Mouse (Mus musculus) cerebellum, adult (tissue): ENCODE data around the gene Rsu1.
"Not testable (repeated sequence)": the region's sequence is repeated elsewhere in the genome, so short reads cannot be mapped to it uniquely, and the experiment has no call there.

Experiments used
- ATAC-seq: cut with Nextera tagmentation; 2 replicates; pipeline ENCODE4 v1.9.2; 2017; ENCODE audit warnings: mild to moderate bottlenecking, moderate library complexity, mixed read lengths; ENCODE audit not compliant: insufficient number of reproducible peaks, low FRiP score, low TSS enrichment

Gene Rsu1

DNA sequence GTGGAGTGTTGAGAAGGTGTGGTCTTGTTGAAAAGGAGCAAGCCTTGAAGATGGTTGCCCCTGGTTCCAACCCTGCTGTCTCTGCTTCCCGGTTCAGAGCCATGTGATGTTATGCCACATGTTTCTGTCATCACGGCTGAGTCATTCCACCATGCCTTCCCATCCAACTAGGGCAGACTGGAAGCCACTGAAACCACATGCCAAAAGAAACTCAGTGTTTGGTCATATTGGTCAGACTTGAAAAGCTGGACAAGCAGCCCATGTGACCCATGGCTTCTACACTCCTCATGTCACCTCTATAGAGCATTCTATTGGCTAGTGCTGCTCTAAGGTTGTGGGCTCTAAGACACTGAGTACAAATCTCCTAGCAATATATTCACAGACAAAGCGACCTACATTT is 41.5 kb downstream of the Rsu1 start:
- no peak for ATAC-seq

DNA sequence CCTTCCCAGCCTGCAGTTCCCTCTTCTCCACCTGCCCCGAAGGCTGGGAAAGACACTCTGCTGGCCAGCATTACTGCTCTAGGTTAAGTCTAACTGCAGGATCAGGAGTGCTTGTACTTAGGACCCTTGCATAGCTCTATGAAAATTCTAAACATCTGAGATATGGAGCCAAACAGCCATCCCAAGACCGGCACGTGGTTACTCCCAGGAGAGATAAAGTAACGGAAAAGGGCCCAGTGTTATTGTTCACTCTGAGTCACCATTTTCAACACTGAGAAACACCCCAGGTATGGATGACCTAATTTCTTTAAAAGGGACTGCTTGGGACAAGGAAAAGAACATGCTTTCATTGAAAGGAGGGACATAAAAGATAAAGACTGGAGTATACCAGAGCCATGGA is 45.2 kb downstream of the Rsu1 start:
- ATAC-seq, result no peak

GRCm38 (mm10) chr2:13224546-13224945 is 46.7 kb downstream of the Rsu1 start:
- ATAC-seq, result no peak

- no peak for ATAC-seq
These were observed 47.8 kb downstream of the Rsu1 start for GRCm38 (mm10) chr2:13223451-13223850.

- ATAC-seq, result no peak
These were observed 51.1 kb downstream of the Rsu1 start for GRCm38 (mm10) chr2:13220141-13220540.

- no peak for ATAC-seq
These were observed 53.1 kb downstream of the Rsu1 start for GRCm38 (mm10) chr2:13218112-13218511.

DNA sequence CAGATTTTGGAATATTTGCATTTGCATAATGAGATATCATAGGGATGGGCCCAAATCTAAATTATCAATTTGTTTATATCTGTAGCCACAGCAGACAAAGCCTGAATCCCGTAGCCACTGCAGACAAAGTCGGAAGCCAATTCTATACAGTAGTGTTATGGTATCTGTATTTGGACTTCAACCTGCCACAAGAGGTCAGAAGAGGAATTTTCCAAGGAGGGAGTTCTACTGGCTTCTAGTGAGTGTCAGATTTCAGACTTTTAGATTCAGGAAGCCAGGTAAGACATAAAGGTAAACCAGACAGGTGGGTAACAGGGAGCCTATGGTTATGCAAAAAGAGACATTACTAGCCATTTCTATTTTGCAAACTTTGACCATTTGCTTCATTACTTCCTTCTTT is 64.4 kb downstream of the Rsu1 start:
- ATAC-seq, result no peak

- ATAC-seq, result no peak
These were observed 64.8 kb downstream of the Rsu1 start for GRCm38 (mm10) chr2:13206367-13206766.

- no peak for ATAC-seq
These were observed 68.3 kb downstream of the Rsu1 start for GRCm38 (mm10) chr2:13202805-13203475.

GRCm38 (mm10) chr2:13199713-13200112 is 71.5 kb downstream of the Rsu1 start:
- no peak for ATAC-seq

- no peak for ATAC-seq
These were observed 72.2 kb downstream of the Rsu1 start for GRCm38 (mm10) chr2:13199033-13199432.

DNA sequence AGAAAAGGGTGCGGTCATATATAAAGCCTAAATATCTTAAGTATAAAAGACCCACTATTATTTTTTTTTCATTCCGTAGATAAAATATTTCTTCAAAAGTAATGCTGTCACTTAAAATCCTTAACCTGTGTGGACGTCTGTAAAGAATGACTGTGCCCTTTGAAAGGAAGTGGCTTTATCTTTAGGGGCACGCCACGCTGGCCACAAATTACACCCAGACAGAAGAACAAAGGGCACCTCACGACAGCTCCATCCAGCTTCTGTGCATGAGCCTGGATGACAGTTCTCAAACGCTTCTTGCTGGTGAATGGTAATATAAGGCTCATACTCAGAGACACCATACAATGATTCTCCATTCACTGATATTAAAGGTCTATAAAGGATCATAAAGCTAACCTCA is 75.7 kb downstream of the Rsu1 start:
- ATAC-seq, result no peak

DNA sequence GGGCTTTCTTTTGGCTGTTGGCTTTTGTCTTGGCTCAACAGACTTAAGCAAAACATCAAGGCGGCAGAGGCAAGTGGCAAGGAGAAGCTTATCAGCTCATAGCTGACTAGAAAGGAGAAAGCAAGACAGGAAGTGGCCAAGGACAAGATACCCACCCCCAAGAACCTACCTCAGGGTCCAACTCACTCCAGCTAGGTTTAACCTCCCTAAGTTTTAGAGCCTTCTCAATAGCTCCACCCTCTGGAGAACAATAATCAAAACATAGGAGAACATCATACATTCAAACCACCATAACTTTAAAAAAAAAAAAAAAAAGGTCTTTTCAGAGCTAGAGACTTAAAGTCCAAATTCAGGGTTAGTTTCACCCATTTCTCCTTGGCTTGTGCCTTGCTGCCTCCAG is 79.1 kb downstream of the Rsu1 start:
- no peak for ATAC-seq

- no peak for ATAC-seq
These were observed 80.4 kb downstream of the Rsu1 start for GRCm38 (mm10) chr2:13190767-13191166.

DNA sequence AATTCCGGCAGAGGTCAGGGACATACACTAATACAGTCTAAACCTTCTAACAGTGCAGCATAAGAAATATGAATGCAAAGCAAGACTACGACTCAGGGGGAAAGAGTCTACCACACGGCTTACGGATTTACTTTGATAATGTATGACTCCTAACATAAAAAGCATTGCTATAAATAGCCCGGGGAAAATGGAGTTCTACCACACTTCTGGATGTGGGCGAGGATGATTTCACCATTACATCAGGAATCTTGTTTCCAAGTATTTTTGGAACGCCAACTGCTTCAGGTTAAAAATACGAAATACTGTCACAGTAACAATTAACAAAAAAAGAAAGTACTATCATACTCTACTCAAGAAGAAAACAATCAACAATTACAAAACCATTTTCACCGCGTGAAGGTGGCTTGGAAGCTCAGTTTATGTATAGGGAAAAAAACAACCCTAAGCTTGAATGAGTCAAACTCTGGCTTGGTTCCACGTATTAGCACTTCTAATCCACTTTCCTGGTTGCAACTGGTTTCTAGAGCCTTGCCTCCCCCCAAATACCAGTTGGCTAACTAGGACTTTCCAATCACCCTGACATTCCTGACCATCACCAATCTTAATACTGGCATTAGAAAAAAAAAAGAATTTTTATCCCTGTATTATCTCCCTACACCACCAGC is 82.3 kb downstream of the Rsu1 start:
- no peak for ATAC-seq

DNA sequence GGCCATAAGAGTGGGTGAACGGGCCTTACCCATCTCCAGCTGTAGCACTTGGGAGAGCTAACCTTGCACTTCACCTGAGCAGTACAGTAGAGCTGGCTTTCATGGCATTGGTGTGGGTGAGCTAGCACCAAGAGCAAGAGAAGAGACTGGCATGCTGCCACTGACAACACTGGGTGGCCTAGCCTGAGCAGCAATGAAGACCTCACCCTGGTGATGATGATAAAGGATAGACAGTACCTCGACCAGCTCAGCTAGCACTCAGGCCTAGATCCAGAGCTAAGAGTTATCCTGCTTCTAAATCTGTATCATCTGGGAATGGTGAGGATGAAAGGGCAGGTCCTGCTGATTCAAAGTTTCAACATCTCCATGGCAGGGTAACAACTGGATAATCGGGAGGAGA is 88.1 kb downstream of the Rsu1 start:
- ATAC-seq, result 0 out of 2 replicates have a peak, but pooled peaks have one; percentile 15

- ATAC-seq, result not testable (repeated sequence)
These were observed 89.3 kb downstream of the Rsu1 start for GRCm38 (mm10) chr2:13181899-13182298.

DNA sequence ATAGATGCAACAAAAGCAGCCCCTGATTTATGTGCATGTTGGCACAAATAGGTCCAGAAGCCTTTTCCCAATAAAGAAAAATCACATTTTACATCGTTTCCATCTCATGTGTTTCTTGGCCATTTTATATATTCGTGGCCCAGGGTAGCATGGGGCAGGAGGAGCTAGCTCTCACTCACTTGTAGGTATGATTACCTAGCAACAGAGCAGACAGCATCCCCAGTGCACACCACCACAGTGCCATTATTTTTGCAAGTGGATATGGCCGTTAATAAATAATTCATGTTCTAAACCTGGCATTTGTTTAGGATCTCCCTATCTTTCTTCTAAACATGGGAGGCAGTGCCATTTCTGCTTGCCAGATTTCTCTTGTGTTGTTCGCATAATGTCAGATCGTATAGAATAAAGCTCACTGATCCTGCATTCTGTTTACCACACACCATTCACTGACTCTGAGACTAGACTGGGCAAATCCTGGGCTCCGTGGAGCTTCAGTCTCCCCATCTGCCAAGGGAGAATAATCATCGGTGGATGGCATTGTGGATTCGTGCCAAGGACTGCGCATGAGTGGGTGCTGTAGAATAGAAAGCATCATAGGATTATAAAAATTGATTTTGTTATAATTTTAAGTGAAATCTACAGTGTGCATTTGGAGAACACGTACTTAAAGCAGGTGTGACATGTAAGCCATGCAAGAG is 93.4 kb downstream of the Rsu1 start:
- no peak for ATAC-seq

- no peak for ATAC-seq
These were observed 95.0 kb downstream of the Rsu1 start for GRCm38 (mm10) chr2:13176304-13176620.

DNA sequence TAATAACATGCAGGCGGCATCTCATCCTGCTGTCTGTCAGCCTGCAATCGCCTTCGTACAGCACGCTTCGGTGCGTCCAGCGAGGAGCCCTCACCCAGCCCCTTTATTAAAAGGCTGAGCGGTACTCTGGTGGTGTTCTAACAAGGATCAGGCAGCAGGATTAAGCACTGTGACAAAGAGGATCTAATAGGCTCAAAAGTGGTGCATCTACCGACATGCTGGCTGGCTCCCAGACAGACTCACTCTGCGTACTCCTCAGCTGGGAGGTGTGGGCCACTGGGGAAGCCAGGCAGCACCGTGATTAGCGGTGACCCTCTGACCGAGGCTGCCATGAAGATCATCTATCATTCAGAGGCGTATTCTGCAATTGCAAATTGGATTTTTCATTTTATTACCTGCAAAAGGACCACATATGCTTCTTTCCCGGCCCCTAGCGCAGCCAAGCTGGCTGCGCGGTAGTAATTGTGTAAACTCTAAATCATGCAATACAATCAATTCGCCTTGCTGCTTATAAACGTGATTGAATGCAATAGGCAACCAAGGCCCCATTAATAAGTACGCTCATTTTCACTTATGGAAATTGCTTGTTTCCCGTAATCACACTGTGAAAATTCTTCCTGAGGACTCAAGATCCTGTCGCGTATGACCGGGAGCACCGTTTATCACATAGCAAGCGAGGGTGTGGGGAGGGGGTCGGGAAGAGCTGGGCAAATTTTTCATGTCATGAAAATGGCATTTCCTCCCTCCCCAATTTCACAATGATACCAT is 95.5 kb downstream of the Rsu1 start:
- ATAC-seq, result no peak

- ATAC-seq, result 0 out of 2 replicates have a peak, but pooled peaks have one; percentile 28
These were observed 96.8 kb downstream of the Rsu1 start for GRCm38 (mm10) chr2:13174461-13174860.
